Comparison of ENCODE assay signal across 8 mouse cellular contexts in genomic region chr8:121730170-121730569, GRCm38 (mm10). TPM values are rescaled to one million over a fixed set of nuclear protein-coding genes. Genes with fewer than 3 reads are reported as not detected.
A peak's percentile ranks its signal among the peaks of the same experiment; 100 is the strongest.
DNase-seq lines count a peak whose midpoint lies in the region; ATAC-seq and TF ChIP-seq lines count a peak whose summit lies in the region.

No protein-coding gene starts in this region.

- DNase-seq in cerebellum, postnatal 10 days: peak; percentile 76 to 79
- no peak for DNase-seq in cerebellum, adult 11 months
- peak; percentile 44 for DNase-seq in right cerebral cortex, adult 18-20 months
- no peak for DNase-seq in right cerebral cortex, adult 2 months (ENCODE audit: low spot score in 2 of 2)
- DNase-seq in limb, embryonic 14.5 days (ENCODE audit: low spot score): no peak
- no peak for DNase-seq in gastrocnemius, adult 18-20 months (ENCODE audit: low spot score)
- no peak for DNase-seq in layer of hippocampus, postnatal 36 days

- no peaks in the 10 kb centered on the region for H3K36me3 ChIP-seq in limb, embryonic 14.5 days (ENCODE audit: control insufficient read depth, insufficient read depth, low read length)
- no peaks in the 10 kb centered on the region for H3K36me3 ChIP-seq in stomach, embryonic 15.5 days

- H3K9ac ChIP-seq in limb, embryonic 14.5 days (ENCODE audit: low read depth, low read length, severe bottlenecking): no peak overlapping the region
- no peak overlapping the region for H3K9ac ChIP-seq in stomach, embryonic 15.5 days

- no peak overlapping the region for H3K27ac ChIP-seq in limb, embryonic 14.5 days (replicated peaks; ENCODE audit: low read depth, low read length)
- H3K27ac ChIP-seq in stomach, embryonic 15.5 days: no peak overlapping the region

- TF ChIP-seq POLR2A in limb, embryonic 14.5 days (IDR thresholded peaks at IDR 0.05; ENCODE audit: borderline replicate concordance, extremely low read depth, insufficient read depth, insufficient read length): no peak

- no peak for ATAC-seq in limb, embryonic 14.5 days (ENCODE audit: low FRiP score, low read depth)
- ATAC-seq in stomach, embryonic 15.5 days (ENCODE audit: insufficient read depth, low FRiP score, low read depth): no peak

- H3K4me1 ChIP-seq in limb, embryonic 14.5 days (ENCODE audit: control insufficient read depth, insufficient read depth, low read length): peaks cover 4% of the 10 kb centered on the region; the same call in 1 of the 2 replicates
- peaks cover 7% of the 10 kb centered on the region; the same call in 1 of the 2 replicates for H3K4me1 ChIP-seq in stomach, embryonic 15.5 days

- WGBS in limb, embryonic 14.5 days: under 1% methylated on average over 22 of the region's 60 CpGs
- 0% methylated on average over 34 of the region's 60 CpGs for WGBS in stomach, embryonic 15.5 days

- no peaks in the 10 kb centered on the region for H3K9me3 ChIP-seq in limb, embryonic 14.5 days (ENCODE audit: control insufficient read depth, low read length)
- H3K9me3 ChIP-seq in stomach, embryonic 15.5 days: no peaks in the 10 kb centered on the region

- peaks cover 59% of the 10 kb centered on the region for H3K27me3 ChIP-seq in limb, embryonic 14.5 days (ENCODE audit: control insufficient read depth, insufficient read depth, low read length)
- peaks cover 68% of the 10 kb centered on the region for H3K27me3 ChIP-seq in stomach, embryonic 15.5 days (replicated peaks)

- peak overlapping the region; percentile 41 for H3K4me3 ChIP-seq in limb, embryonic 14.5 days (replicated peaks; ENCODE audit: low read length)
- H3K4me3 ChIP-seq in stomach, embryonic 15.5 days (replicated peaks): peak overlapping the region; percentile 40

- H3K4me2 ChIP-seq in limb, embryonic 14.5 days (replicated peaks; ENCODE audit: low read depth, low read length, severe bottlenecking): peak overlapping the region; percentile 79
- H3K4me2 ChIP-seq in stomach, embryonic 15.5 days: peak overlapping the region; percentile 88

RNA-seq across cellular contexts. Expression of gene Jph3, which starts 0.7 kb away (rescaled TPM):
- 0.25 and 0.36 TPM in 2 replicates for polyA plus RNA-seq in limb, embryonic 14.5 days (2012; rRNA removed)
- polyA plus RNA-seq in limb, embryonic 14.5 days (2014; fragmentation: Nextera tagmentation; extraction: Ambion mirVana): 0.19 and 0.77 TPM in 2 replicates
- polyA plus RNA-seq in stomach, embryonic 15.5 days (2015; fragmentation: Nextera tagmentation; extraction: Ambion mirVana): 3.9 and 4.6 TPM in 2 replicates
- under 1 TPM in 1 of 2 experiments, not detected in 1; 0.07 TPM for total RNA-seq in gastrocnemius, adult 18-20 months (2021)
- total RNA-seq in layer of hippocampus, postnatal 36 days (2021): 100 to 1,000 TPM; 310 to 313 TPM

Comparison
In these comparisons a context has a peak if more than half of its experiments do, and no peak if none do; other contexts are left out.
1. DNase-seq: peak in cerebellum, postnatal 10 days (2 of 2) and right cerebral cortex, adult 18-20 months (single experiment); none in cerebellum, adult 11 months (single experiment), right cerebral cortex, adult 2 months (0 of 2), limb, embryonic 14.5 days (single experiment), gastrocnemius, adult 18-20 months (single experiment) and layer of hippocampus, postnatal 36 days (0 of 2).
2. RNA of gene Jph3, which starts 0.7 kb away (total RNA-seq): 310 to 313 TPM in layer of hippocampus, postnatal 36 days; 0.07 TPM in gastrocnemius, adult 18-20 months; every median in the first group is over 100 times any median in the second.